Mouse (Mus musculus) small intestine, adult 2 months (tissue): Measurements from ENCODE around the gene Cacna1a.

Experiments
- CTCF ChIP-seq: fragments of 200-500 bp; IDR thresholded peaks from 2 replicates; pipeline ENCODE4 v1.5.1; 2012; ENCODE audit warnings: low read depth, mild to moderate bottlenecking, control low read depth, inconsistent platforms, low read length, moderate library complexity, mixed read lengths; ENCODE audit not compliant: insufficient replicate concordance, insufficient read length; ENCODE audit errors: extremely low read depth
- POLR2A ChIP-seq: fragments of 200-500 bp; IDR thresholded peaks from 2 replicates; pipeline ENCODE4 v1.6.1; 2012; ENCODE audit warnings: low read depth, mild to moderate bottlenecking, control low read depth, inconsistent platforms, low read length, moderate library complexity

DNA sequence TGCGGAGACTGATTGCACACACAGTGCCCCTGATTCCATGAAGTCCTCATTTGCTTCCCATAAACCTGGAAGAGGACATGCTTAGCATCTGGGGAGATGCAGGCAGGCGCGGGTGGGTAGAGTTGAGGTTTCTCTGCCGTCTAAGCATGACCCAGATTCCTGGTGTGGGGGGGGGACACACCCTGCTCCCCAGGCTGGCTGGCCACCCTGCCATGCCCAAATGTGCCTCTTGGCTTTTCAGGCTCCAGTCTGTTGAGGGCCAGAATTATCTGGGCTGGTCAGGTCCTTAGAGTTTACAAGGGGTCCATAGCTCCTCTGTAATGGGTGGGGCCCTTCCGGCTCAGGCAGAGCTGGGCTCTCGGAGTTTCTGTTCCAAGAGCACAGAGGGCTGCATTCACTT lies 28.7 kb downstream of the Cacna1a start:
- TF ChIP-seq POLR2A (no peak), CTCF (no peak)
